Mouse (Mus musculus) forelimb bud, embryonic 11.5 days (tissue): ENCODE measurements around the gene BC107364.
"Not testable (repeated sequence)": the region's sequence is repeated elsewhere in the genome, so short reads cannot be mapped to it uniquely, and the experiment has no call there.

ENCODE experiments used
- DNase-seq: peaks from one replicate; pipeline ENCODE4 v3.0.0-alpha.2; 2012; ENCODE audit warnings: low read depth, low spot score

BC107364 gene

DNA sequence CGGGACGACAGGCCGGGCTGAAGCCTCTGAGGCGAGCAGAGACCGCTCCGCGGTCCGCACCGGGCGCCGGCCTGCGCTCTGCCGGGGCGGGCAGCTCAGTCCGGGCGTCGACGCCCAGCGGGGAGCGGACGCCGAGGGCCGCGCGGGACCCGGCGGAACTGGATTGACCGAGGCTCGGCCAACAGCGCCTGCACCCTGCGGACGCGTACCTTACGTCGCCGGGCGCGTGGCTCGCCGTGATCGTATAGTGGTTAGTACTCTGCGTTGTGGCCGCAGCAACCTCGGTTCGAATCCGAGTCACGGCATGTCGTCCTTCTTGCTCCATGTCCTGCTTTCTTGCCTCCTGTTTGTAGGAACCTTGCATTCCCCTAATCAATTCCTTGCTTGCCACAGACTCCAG, at the start of gene BC107364:
TSS of gene BC107364 (minus strand) at position 45 of the 400 bp plus-strand sequence.
- not testable (repeated sequence) for DNase-seq

DNA sequence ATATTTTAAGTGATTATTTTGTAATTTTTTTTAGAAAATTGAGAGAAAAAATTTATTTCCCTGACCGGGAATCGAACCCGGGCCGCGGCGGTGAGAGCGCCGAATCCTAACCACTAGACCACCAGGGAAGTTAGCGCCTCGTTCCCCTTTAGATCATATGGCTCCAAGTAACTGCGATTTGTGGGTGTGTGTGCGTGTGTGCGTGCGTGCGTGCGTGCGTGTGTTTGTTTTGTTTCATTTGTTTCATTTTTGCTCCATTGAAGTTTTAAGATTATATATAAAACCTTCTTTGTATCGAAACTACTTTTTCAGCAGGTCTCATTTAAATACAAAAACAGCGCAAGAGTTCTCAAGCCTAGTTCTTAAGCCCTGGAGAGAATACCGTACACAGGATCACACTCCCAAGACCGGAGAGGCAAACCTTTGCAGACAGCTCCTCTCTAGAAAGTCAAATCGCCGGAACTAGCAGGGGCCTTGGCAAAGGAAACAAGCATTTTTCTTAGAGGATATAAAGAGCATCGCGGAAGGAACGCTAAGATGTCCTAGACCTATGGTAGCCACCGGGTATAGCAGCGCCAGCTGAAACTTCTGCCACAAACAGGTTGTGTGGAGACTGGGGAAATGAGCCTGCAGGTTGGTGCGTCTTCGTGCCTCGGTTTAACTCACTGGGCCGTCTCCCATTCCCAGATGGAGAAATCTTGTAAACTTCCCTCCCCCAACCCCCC, 49.4 kb upstream of the BC107364 start:
- peak; percentile 92 for DNase-seq

DNA sequence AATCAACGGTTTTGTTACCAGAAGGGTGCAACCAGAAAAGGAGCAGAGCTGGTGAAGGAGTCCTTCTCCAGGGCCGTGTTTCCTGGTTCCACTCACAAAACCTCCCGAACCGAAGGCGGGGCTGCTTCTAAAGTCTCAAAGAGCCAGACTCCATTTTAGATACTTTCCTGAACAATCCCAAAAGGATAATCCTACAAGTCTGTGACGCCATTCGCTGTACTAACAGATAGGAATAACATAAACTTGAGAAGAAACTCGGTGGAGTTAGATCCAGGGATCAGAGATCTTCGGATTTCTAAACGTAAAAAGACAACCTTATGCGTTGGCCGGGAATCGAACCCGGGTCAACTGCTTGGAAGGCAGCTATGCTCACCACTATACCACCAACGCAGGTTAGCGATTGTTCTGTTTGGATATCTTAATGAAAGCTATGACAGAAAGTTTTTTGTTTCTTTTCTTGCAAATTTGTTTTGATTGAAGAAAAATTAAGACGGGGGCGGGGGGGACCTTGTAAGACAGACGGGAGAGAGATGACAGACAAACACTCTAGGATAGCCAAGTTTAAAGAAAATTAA, 48.7 kb upstream of the BC107364 start:
- peak; percentile 88 for DNase-seq

DNA sequence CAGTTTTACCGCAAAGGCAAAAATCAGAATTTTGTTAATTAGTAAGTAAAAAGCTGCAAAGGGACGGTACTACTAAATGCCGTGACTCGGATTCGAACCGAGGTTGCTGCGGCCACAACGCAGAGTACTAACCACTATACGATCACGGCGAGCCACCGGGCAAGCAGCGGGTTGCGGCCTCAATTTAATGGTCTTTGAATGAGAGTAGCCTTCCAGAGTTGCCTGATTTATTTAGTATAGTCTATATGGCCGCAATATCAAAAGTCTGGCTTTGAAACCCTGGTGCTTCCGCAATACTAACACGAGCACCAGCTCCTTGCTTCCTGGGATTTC, 48.1 kb upstream of the BC107364 start:
- peak; percentile 91 for DNase-seq

DNA sequence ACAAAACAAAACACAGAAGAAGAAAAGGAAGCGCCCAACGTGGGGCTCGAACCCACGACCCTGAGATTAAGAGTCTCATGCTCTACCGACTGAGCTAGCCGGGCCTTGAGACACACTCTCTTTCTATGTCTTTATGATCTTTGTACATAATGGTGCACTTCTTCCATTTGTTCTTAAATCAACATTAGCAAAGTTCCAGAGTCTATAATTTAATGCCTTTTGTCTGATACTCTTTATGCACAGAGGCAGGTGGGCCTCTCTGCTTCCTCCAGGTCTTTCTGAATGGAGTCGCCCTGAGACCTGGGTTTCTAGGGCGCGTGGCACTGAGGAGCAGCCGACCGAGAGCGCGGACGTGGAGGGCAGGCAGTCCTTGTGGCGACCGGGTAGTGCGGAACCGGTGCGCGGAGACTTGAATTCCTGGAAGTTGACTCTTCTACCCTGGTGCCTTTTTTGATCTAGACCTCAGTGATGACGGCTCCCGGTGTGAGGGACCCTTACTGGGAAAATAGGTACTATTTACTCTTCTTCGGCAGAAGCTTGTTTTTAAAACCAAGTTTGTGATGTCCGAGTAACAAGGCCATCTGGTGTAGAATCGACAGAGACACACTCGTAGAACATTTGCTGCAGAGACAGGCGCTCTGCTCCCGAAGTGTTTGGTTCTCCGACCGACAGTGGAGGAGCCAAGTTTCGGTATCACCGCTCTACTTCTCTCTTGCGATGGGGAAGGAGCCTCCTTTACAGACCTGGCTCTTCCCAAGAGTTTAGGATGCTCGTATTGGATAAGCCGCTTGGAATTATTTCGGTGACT, 47.6 kb upstream of the BC107364 start:
- peak; percentile 87 for DNase-seq

DNA sequence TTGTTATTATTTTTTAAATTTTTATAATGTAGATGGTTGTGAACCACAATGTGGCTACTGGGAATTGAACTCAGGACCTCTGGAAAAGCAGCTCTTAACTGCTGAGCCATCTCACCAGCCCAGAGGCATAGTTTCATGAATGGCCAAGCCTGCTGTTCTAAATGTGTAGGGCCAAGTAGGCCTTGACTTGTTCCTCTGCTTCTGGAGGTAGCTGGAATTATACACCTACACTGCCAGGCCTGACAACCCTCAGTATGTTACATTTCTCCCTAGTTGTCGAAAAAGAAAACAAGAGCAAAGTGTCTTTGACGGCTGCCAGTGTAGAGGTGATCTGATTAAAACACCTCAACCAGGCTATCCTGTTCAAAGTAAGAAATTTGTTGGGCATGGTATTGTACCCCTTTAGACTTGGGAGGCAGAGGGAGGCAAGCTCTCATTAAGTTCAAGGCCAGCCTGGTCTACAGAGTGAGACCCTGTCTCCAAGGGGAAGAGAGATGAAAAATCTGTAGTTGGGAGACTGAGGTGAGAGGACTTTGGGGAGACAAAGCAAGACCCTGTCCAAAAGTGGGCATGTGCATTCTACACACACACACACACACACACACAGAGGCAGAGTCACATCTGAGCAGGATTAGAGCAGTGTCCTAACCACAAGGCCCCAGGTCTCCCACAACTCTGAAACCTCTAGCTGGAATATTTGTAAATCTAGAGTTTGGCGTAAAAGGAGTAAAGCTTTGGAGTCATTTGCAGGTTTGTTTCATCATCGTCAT, 46.6 kb upstream of the BC107364 start:
- no peak for DNase-seq

DNA sequence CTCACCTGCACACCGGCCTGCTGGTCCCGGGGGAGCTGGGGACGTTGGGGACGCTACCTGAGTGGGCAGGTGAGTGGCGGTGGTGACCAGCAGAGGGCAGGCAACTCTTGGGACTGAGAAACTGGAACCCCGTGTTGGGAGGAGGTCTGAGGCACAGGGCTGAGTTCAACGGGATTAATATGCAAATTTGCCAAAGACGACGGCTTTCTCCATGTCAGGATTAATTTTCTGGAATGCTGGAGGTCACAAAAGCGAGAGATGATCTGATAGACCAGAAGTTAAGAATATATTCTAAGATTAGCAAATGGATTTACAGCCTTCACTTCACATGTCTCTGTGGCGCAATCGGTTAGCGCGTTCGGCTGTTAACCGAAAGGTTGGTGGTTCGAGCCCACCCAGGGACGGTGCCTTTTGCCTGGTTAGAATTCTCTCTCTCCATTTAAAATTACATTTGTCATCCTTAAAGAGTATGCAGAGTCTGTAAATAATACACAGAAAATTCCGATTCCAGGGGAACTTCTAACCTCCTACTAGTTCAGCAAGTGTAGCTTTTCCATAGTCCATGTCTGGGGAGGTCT, 45.4 kb upstream of the BC107364 start:
- peak; percentile 84 for DNase-seq

DNA sequence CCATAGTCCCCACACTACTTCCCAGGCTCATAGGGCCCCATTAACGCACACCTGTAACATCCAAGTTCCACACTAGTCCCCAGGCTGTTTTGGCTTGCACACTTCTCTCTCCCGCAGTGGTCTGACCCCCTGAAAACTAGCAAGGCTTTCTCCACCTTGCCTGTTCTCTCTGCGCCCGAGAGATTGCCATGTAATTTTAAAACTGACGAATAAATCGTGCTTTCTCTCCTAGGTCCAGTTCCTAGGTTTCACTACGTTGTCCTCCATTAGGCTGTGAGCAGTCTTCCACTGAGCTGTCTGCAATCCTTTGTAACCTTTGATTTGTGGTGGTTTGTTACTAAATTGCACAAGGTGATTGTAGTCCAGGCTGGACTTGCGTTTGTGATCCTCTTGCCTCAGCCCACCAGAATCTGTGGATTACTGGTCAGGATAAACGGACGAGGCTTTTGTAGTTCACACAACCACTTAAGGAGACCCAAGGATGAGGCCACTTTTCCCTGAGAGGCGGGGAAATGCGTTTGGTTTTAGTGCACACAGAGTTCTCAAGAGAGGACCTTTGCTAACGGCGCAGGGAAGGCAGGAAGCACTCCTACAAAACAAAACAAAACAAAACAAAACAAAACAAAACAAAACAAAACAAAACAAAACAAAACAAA, 44.6 kb upstream of the BC107364 start:
- not testable (repeated sequence) for DNase-seq

DNA sequence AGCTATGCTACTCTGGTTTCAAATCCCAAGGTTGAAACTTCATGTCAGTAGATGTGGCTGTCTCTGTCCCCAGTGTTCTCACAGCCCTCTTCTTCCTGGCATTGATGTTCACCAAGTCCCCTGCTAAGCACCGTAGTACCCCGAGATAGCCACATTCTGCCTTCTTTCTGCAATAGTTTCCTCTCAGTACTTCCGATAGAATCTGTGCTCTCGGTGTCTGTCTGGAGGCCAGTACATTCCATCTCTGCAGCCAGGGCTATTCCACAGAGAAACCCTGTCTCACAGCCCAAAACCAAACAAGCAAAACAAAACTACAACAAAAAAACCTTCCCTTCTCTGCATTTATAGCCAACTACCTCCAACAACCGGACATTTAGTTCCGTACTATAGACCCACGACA, 44.1 kb upstream of the BC107364 start:
- no peak for DNase-seq

DNA sequence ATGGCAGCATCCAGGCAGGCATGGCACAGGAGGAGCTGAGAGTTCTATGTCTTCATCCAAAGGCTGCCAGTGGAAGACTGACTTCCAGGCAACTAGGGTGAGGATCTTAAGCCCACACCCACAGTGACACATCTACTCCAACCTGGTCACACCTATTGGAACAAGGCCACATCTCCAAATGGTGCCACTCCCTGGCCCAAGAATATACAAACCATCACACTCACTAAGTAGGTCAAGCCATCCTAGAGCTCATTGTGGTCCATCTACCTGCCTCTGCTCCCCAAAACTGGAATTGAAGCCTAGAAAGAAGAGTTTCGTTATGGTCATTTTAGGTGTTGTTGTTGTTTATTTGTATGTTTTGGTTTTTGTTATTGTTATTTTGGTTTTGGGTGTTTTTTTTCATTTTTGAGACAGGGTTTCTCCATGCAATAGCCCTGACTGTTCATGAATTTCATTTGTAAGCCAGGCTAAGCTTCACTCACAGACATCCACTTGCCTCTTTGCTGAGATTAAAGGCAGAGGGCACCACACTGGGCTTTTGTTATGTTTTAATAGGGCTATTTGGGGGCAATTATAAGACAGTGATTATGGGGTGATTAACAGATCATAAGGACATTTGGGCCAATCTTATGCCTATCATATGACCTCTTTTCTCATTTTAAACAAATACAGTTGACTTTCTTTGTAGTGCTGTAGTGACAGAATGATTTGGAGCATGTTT, 43.5 kb upstream of the BC107364 start:
- no peak for DNase-seq

DNA sequence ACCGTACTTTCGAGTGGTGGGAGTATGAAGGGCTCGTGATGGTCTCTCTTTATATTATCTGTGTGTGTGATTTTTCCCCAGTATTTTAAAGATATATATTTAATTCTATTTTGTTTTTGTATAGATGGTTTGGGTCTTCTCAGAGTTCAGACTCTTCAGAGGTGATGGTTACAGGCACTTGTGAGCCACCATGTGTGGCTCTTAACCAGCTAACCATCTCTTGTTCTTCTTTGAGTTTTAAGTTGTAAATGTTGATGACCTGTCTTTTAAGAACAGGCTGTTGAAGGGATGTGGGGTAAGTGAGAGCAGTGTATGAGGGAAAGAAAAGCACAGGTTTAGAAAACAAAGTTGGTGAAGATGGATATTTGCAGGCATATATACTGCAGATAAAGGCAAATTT, 42.8 kb upstream of the BC107364 start:
- no peak for DNase-seq

DNA sequence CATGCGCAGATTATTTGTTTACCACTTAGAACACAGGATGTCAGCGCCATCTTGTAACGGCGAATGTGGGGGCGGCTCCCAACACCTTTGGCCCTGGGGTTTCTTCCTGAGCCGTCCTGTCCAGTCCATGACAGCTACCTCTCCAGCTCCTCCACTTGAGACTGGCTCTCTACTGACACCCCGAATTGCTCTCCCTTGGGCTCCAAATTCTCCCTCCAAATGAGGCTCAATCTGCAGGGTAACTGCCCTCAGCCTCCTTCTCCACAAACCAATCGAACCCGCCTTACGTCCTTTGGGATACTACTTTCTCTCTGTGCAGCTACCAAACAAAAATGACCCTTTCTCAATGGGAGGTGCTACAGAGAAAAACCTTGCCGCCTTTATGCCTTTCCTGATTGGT, 42.4 kb upstream of the BC107364 start:
- DNase-seq: not testable (repeated sequence)

DNA sequence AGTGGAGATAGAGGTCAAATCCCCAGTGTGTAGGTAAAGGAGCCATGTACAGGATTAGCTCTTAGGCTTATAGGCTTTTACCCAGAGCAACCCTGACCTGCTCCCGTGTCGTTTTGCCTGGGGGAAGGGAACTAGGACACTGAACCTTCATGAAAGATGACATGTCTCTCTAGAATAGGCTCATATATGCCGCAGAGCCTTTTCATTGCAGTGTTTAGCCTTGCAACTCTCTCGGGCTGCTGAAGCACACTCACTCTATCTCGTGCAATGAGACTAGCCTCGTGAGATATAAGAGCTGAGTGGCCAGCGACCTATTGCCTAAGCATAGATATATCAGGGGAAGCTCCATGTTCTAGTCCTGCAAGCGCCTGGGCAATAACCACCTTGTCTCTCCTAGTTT, 37.5 kb upstream of the BC107364 start:
- not testable (repeated sequence) for DNase-seq

DNA sequence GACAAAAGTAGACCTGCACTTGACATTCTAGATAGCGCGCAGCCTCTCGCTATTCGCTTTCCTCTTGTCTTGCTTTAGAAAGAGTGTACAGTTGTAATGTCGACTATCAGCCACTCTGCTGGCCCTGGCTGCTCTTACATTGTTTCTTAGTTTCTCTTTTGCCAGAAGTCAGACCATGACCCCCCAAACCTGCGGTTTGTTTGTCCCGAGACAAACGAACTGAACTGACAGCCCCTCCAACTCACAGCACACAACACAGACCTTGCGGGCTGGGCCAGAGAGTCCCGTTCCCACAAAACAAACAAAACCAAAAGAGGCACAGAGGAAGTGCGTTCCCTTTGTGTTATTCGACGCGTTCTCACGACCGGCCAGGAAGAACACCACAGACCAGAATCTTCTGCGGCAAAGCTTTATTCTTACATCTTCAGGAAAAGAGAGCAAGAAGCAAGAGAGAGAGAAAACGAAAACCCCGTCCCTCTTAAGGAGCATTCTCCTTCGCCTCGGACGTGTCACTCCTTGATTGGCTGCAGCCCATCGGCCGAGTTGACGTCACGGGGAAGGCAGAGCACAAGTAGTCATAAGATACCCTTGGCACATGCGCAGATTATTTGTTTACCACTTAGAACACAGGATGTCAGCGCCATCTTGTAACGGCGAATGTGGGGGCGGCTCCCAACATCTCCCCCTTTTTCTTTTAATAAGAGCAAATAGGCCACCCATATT, 37.0 kb upstream of the BC107364 start:
- DNase-seq: not testable (repeated sequence)

DNA sequence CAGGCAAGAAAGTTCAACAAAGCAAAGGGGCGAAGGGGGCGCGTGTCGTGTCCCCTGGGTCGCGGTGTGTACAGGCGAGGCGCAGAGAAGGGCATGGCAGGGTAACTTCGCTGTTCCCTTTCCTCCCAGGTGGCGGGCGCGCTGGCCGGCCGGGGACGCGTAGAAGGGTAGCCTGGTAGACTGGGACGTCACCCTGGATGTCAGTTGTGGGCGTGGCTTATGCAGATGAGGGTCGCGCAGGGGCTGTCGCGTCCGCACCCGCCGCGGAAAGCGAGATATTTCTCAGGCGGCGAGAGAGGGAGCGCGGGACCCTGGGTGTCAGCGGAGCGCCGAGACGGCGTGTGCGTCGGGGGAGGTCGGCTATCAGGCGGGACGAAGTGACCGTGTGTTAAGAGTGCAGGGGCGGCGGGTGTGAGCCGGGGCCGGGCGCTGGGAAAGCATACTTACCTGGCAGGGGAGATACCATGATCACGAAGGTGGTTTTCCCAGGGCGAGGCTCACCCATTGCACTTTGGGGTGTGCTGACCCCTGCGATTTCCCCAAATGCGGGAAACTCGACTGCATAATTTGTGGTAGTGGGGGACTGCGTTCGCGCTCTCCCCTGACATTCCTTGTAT, 36.3 kb upstream of the BC107364 start:
- not testable (repeated sequence) for DNase-seq

DNA sequence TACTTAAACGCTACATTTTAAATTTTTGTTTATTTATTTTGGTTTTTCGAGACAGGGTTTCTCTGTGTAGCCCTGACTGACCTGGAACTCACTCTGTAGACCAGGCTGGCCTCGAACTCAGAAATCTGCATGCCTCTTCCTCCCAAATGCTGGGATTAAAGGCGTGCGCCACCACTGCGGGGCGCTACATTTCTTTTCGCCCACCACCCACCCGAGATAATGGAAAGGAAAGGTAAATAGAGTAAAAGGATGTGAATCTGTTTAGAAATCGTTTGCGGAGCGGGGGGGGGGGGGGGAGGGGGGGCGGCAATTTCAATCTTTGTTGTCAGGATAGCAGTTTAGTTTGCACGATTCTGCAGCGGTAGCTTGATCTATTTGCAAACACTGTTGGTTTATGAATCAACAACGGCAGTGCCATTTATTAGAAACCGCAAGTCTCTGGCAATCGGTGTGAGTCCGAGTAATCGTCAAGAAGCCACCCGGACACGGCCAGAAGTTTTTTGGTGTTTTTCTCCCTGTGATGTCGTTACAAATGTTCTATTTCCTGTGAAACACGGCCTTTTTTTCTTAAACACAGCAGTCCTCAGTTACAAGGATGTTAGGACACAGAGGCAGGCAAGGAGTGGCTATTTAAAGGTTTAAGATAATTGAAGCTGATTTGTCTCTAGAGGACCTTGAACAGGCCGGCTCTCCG, 35.6 kb upstream of the BC107364 start:
- DNase-seq: no peak

DNA sequence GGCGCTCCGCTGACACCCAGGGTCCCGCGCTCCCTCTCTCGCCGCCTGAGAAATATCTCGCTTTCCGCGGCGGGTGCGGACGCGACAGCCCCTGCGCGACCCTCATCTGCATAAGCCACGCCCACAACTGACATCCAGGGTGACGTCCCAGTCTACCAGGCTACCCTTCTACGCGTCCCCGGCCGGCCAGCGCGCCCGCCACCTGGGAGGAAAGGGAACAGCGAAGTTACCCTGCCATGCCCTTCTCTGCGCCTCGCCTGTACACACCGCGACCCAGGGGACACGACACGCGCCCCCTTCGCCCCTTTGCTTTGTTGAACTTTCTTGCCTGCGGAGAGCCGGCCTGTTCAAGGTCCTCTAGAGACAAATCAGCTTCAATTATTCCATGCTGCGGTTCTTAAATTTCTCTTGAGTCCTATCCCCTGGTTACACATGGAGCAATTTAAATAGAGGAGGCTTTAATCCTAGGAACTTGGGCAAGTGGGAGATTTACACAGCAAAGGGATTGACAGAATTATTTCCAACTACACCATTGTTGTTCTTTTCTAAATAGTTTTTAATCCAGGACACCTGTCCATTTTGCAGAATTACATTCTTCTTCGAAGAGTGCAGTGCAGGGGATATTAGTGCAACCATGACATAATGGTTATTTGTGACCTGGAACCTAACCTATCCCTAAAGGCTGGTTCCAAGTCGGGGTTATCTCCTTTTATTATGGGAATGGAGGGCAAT, 34.9 kb upstream of the BC107364 start:
- DNase-seq: not testable (repeated sequence)
